Mouse (Mus musculus): ENCODE measurements around the gene Pxt1. TPM values are rescaled to one million over a fixed set of nuclear protein-coding genes. Genes with fewer than 3 reads are reported as not detected.
"Not testable (repeated sequence)": the region's sequence is repeated elsewhere in the genome, so short reads cannot be mapped to it uniquely, and the experiment has no call there.

The Pxt1 gene
- 0.41 TPM in 1 of 2 replicates, not detected in the other for polyA plus RNA-seq (2014; fragmentation: Nextera tagmentation; extraction: Ambion mirVana)

DNA sequence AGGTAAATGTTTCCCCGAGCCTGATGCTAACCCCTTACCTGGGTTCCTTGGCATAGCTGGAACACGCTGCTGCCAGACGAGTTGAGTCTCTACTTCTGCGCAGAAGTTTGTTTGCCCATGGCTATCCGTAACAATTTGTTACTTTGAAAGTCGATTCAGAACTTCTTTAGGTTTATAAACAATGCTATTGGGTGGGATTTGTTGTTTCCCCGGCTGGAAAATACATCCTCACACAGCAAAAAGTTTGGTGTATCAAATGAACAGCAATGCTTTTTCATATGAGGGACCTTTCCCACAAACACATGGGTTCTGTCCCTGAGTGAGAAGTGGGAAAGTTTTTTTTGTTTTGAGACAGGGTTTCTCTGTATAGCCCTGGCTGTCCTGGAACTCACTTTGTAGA lies at the start of gene Pxt1:
Gene Pxt1, minus strand, starts transcription at position 101 of the 400 bp plus-strand sequence.
- H3K4me2 ChIP-seq (ENCODE audit: low read depth, low read length), result no peak within 1 kb of the TSS
- no peak within 1 kb of the TSS for H3K4me3 ChIP-seq (ENCODE audit: low read depth, low read length)
- 93% methylated on average over 7 of the region's 7 CpGs for WGBS
- no peaks in the 10 kb centered on the region for H3K36me3 ChIP-seq (ENCODE audit: control insufficient read depth, insufficient read depth, low read length)
- H3K9ac ChIP-seq (replicated peaks; ENCODE audit: low read depth, low read length), result no peak within 1 kb of the TSS
- no peaks in the 10 kb centered on the region for H3K9me3 ChIP-seq (ENCODE audit: control insufficient read depth, low read length)
- H3K4me1 ChIP-seq (ENCODE audit: control insufficient read depth, insufficient read depth, low read length), result no peaks in the 10 kb centered on the region
- H3K27me3 ChIP-seq (ENCODE audit: control insufficient read depth, insufficient read depth, low read length), result no peaks in the 10 kb centered on the region
- no peak for ATAC-seq (ENCODE audit: low read depth)
- no peak within 1 kb of the TSS for H3K27ac ChIP-seq (ENCODE audit: low read depth, low read length)

DNA sequence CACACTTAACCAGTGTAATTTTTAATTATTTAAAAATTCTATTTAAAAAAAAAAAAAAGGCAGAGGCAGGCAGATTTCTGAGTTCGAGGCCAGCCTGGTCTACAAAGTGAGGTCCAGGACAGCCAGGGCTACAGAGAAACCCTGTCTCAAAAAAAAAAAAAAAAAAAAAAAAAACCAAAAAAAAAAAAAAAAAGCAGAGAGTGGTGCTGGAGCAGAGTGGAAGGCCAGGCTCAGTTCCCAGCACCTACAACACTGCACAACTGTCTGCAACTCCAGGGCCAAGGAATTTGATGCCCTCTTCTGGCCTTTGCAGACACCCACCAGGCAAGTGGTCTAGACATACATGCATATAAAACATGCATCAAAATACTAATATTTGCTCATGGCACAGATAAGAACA lies 49.4 kb upstream of the Pxt1 start:
- 95% methylated on average over 1 of the region's 1 CpGs for WGBS

DNA sequence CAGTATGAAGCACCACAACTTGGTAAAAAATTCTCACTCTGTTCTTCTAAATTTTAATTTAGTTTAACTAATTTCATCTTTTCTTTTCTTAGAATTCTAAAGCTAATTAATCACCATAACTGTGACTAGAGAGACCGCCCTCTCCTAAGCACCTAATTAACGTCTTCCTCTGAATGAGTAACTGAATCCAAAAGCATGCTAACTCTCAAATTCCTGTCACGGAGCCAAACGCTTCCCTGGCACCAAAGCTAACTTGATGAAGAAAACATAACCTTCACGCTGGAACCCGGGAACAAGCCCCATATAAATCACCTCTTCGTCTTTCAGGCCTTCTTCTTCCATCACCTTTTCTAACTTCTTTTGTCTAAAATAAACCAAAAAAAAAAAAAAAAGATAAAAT lies 48.5 kb upstream of the Pxt1 start:
- H3K27ac ChIP-seq (ENCODE audit: low read depth, low read length), result no peak overlapping the region
- ATAC-seq (ENCODE audit: low read depth), result no peak
- WGBS, result 34% methylated on average over 7 of the region's 7 CpGs
- no peak overlapping the region for H3K9ac ChIP-seq (replicated peaks; ENCODE audit: low read depth, low read length)
- no peak overlapping the region for H3K4me2 ChIP-seq (ENCODE audit: low read depth, low read length)
- H3K36me3 ChIP-seq (ENCODE audit: control insufficient read depth, insufficient read depth, low read length), result peaks cover 32% of the 10 kb centered on the region
- H3K4me1 ChIP-seq (ENCODE audit: control insufficient read depth, insufficient read depth, low read length), result no peaks in the 10 kb centered on the region
- H3K4me3 ChIP-seq (ENCODE audit: low read depth, low read length), result no peak overlapping the region
- H3K27me3 ChIP-seq (ENCODE audit: control insufficient read depth, insufficient read depth, low read length), result no peaks in the 10 kb centered on the region
- no peaks in the 10 kb centered on the region for H3K9me3 ChIP-seq (ENCODE audit: control insufficient read depth, low read length)

More for the DNA sequence above, 49.4 kb upstream of the Pxt1 start:
- H3K27ac ChIP-seq (ENCODE audit: low read depth, low read length); H3K27me3 ChIP-seq (ENCODE audit: control insufficient read depth, insufficient read depth, low read length); H3K4me1 ChIP-seq (ENCODE audit: control insufficient read depth, insufficient read depth, low read length); ATAC-seq (ENCODE audit: low read depth); H3K4me2 ChIP-seq (ENCODE audit: low read depth, low read length); H3K9me3 ChIP-seq (ENCODE audit: control insufficient read depth, low read length); H3K9ac ChIP-seq (replicated peaks; ENCODE audit: low read depth, low read length); H3K4me3 ChIP-seq (ENCODE audit: low read depth, low read length): not testable (repeated sequence)
- H3K36me3 ChIP-seq (ENCODE audit: control insufficient read depth, insufficient read depth, low read length), result peaks cover 37% of the 10 kb centered on the region

DNA sequence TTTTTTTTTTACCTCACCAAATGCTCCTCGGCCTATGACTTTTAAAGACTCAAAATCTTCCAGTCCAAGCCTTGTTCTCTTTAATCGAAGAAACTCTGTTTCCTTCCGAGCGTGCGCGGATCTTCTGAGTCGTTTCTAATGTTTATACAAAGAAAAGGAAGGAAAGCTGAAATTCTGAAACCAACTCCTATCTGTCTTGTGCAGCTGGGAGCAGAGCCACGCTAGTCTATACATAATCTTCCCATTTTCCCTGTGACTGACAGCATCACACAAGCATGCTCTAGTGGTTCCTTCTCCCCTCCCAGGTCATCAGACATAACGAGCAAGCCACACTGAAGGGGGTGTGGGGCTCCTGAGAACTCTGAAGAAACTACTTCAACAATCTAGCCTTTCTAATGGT lies 47.6 kb upstream of the Pxt1 start:
- no peak overlapping the region for H3K4me3 ChIP-seq (ENCODE audit: low read depth, low read length)
- no peak overlapping the region for H3K27ac ChIP-seq (ENCODE audit: low read depth, low read length)
- H3K27me3 ChIP-seq (ENCODE audit: control insufficient read depth, insufficient read depth, low read length), result no peaks in the 10 kb centered on the region
- 92% methylated on average over 9 of the region's 9 CpGs for WGBS
- H3K36me3 ChIP-seq (ENCODE audit: control insufficient read depth, insufficient read depth, low read length), result peaks cover 35% of the 10 kb centered on the region
- ATAC-seq (ENCODE audit: low read depth), result no peak
- H3K4me2 ChIP-seq (ENCODE audit: low read depth, low read length), result no peak overlapping the region
- no peaks in the 10 kb centered on the region for H3K9me3 ChIP-seq (ENCODE audit: control insufficient read depth, low read length)
- no peaks in the 10 kb centered on the region for H3K4me1 ChIP-seq (ENCODE audit: control insufficient read depth, insufficient read depth, low read length)
- no peak overlapping the region for H3K9ac ChIP-seq (replicated peaks; ENCODE audit: low read depth, low read length)

DNA sequence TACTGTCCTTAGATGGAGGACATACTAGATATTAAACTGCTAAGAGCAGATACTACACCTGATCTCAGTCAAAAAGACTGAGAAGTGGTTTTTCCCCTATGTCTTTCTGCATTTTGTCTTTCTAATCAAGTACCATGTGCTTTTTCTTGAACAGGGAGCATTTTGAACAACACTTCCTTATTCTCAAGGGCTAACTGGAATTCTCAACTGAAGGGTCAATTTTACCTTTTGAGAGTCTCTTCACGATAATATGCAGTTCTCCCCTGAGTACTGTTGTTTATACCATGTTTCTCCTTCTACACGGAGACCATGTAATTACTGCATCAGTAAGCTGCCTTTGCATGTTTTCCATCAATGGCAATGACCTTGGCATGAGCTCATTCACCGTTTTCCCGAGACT lies 46.4 kb upstream of the Pxt1 start:
- Histone ChIP-seq H3K4me1 (ENCODE audit: control insufficient read depth, insufficient read depth, low read length) (no peaks in the 10 kb centered on the region), H3K36me3 (ENCODE audit: control insufficient read depth, insufficient read depth, low read length) (peaks cover 37% of the 10 kb centered on the region), H3K9ac (replicated peaks; ENCODE audit: low read depth, low read length) (no peak overlapping the region), H3K4me2 (ENCODE audit: low read depth, low read length) (no peak overlapping the region), H3K27ac (ENCODE audit: low read depth, low read length) (no peak overlapping the region), H3K4me3 (ENCODE audit: low read depth, low read length) (no peak overlapping the region), H3K27me3 (ENCODE audit: control insufficient read depth, insufficient read depth, low read length) (no peaks in the 10 kb centered on the region), H3K9me3 (ENCODE audit: control insufficient read depth, low read length) (no peaks in the 10 kb centered on the region)
- 76% methylated on average over 4 of the region's 4 CpGs for WGBS
- ATAC-seq (ENCODE audit: low read depth), result no peak

DNA sequence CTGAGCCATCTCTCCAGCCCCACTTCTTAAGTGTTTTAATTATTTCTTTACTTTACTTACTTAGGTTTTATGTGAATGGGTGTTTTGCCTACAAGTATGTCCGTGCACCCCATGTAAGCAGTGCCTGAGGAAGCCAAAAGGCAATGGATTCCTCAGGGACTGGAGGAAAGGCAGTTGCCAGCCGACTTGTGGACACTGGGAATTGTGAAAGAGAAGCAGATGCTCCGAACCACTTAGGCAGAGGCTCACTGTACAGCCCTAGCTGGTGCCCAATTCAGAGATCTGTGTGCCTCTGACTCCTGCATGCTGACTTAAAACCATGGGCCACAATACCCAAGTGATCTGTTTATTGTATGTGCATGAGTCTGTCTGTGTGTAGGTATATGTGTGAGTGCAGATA lies 45.4 kb upstream of the Pxt1 start:
- H3K9me3 ChIP-seq (ENCODE audit: control insufficient read depth, low read length), result no peaks in the 10 kb centered on the region
- ATAC-seq (ENCODE audit: low read depth), result no peak
- peaks cover 43% of the 10 kb centered on the region for H3K36me3 ChIP-seq (ENCODE audit: control insufficient read depth, insufficient read depth, low read length)
- H3K27ac ChIP-seq (ENCODE audit: low read depth, low read length), result no peak overlapping the region
- H3K9ac ChIP-seq (replicated peaks; ENCODE audit: low read depth, low read length), result no peak overlapping the region
- H3K4me3 ChIP-seq (ENCODE audit: low read depth, low read length), result no peak overlapping the region
- H3K4me1 ChIP-seq (ENCODE audit: control insufficient read depth, insufficient read depth, low read length), result no peaks in the 10 kb centered on the region
- no peak overlapping the region for H3K4me2 ChIP-seq (ENCODE audit: low read depth, low read length)
- no peaks in the 10 kb centered on the region for H3K27me3 ChIP-seq (ENCODE audit: control insufficient read depth, insufficient read depth, low read length)
- 87% methylated on average over 3 of the region's 3 CpGs for WGBS

DNA sequence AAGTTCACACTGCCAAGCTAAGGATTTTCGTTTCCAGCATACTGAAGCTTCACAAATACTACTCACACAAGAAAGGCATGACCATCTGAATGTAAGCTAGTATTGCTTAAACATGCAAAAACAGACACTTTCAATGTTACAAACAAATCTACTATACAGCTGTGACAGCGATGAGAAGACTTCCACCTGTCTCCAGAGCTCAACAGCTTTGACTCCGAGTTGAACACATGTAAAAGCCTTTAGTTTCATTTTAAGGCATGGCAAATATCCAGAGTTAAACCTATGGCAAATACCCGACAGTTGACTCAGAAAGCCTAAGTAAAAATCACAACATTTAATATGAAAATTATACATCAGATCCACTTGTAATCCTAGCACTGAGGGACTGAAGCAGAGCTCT lies 44.7 kb upstream of the Pxt1 start:
- WGBS, result 91% methylated on average over 4 of the region's 4 CpGs
- Histone ChIP-seq H3K9ac (replicated peaks; ENCODE audit: low read depth, low read length) (no peak overlapping the region), H3K27ac (ENCODE audit: low read depth, low read length) (no peak overlapping the region), H3K36me3 (ENCODE audit: control insufficient read depth, insufficient read depth, low read length) (peaks cover 50% of the 10 kb centered on the region), H3K4me1 (ENCODE audit: control insufficient read depth, insufficient read depth, low read length) (no peaks in the 10 kb centered on the region), H3K27me3 (ENCODE audit: control insufficient read depth, insufficient read depth, low read length) (no peaks in the 10 kb centered on the region), H3K4me2 (ENCODE audit: low read depth, low read length) (no peak overlapping the region), H3K4me3 (ENCODE audit: low read depth, low read length) (no peak overlapping the region), H3K9me3 (ENCODE audit: control insufficient read depth, low read length) (no peaks in the 10 kb centered on the region)
- no peak for ATAC-seq (ENCODE audit: low read depth)

DNA sequence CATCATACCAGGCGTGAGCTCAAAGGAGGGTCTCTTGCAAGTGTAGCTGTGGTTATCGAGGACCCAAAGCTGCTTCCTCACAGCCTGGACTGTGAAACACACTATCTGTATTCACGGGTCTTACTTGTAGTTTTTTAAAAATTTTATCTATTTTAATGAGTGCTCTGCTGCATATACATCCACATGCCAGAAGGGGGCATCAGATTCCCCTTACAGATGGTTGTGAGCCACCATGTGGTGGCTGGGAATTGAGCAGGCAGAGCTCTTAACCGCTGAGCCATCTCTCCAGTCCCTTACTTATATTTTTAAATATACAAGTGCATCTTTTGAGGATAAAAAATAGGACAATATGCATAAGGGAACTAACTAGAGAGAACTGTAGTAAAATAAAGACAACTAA lies 44.1 kb upstream of the Pxt1 start:
- ATAC-seq (ENCODE audit: low read depth), result no peak
- H3K4me2 ChIP-seq (ENCODE audit: low read depth, low read length), result no peak overlapping the region

DNA sequence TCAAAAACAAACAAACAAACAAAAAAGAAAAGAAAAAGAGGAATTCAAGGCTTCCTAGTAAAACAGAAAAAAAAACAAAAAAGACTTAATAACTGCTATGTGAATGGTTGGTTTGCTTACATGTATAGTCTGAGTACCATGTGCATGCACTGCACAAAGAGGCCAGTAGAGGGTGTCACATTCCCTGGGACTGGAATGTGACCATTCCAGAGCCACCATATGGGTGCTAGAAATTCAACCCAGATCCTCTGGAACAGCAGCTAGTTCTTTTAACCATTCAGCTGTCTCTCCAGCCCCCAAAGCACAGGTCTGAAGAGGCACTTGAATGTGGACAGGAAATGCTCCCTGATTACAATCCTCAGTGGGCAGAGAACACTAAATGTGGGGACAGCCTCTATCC lies 43.2 kb upstream of the Pxt1 start:
- no peak overlapping the region for H3K9ac ChIP-seq (replicated peaks; ENCODE audit: low read depth, low read length)
- no peak overlapping the region for H3K4me3 ChIP-seq (ENCODE audit: low read depth, low read length)
- no peaks in the 10 kb centered on the region for H3K27me3 ChIP-seq (ENCODE audit: control insufficient read depth, insufficient read depth, low read length)
- no peaks in the 10 kb centered on the region for H3K9me3 ChIP-seq (ENCODE audit: control insufficient read depth, low read length)
- ATAC-seq (ENCODE audit: low read depth), result no peak
- no peaks in the 10 kb centered on the region for H3K4me1 ChIP-seq (ENCODE audit: control insufficient read depth, insufficient read depth, low read length)
- peaks cover 64% of the 10 kb centered on the region for H3K36me3 ChIP-seq (ENCODE audit: control insufficient read depth, insufficient read depth, low read length)
- no peak overlapping the region for H3K4me2 ChIP-seq (ENCODE audit: low read depth, low read length)
- no peak overlapping the region for H3K27ac ChIP-seq (ENCODE audit: low read depth, low read length)

More for the DNA sequence above, 44.1 kb upstream of the Pxt1 start:
- H3K27me3 ChIP-seq (ENCODE audit: control insufficient read depth, insufficient read depth, low read length), result no peaks in the 10 kb centered on the region
- H3K27ac ChIP-seq (ENCODE audit: low read depth, low read length), result no peak overlapping the region
- H3K4me3 ChIP-seq (ENCODE audit: low read depth, low read length), result no peak overlapping the region
- 77% methylated on average over 4 of the region's 4 CpGs for WGBS
- no peak overlapping the region for H3K9ac ChIP-seq (replicated peaks; ENCODE audit: low read depth, low read length)
- H3K4me1 ChIP-seq (ENCODE audit: control insufficient read depth, insufficient read depth, low read length), result no peaks in the 10 kb centered on the region
- H3K36me3 ChIP-seq (ENCODE audit: control insufficient read depth, insufficient read depth, low read length), result peaks cover 56% of the 10 kb centered on the region
- no peaks in the 10 kb centered on the region for H3K9me3 ChIP-seq (ENCODE audit: control insufficient read depth, low read length)

Measured in neural tube, embryonic 14.5 days (tissue).